ENCODE assay signal across 8 mouse cellular contexts in the genomic region with DNA sequence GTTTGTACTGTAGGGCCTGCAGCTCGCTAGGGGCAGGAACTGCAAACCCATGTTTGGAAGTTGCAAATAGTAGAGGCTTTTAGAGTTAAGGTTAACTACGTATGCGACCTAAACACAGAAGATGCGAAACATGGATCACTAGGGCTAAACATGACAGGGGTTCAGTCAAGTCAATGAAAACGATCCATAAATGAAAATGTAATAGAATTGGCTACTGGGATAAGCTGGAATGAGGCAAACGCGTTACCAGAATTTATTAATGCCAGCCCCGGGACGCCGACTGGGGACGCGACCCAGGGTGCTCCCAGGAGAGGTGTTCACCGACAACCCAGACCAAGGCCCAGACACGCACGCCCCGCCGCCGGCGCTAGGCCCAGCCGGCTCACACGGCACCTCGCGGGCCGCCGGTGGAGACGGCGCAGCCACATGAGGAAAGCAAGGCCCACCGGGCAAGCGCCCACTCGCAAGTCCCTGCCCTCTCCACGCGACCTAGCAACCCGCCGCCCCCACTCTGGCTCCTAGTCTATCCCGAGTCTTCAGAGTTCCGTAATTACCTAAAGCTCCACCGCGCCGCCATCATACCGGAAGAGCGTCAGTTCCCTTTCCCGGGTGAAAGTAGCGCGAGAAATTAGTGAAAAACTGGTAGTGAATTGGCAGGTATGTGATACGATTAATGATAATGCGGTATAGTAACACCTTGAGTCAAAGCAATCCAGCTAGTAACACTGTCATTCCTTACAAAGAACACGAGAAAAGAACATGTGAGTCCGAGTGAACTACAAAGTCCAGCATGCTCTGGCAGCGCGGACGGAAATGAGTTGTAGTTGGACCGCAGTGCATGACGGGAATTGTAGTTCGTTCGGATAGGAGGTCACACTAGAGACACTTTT. TPM values are rescaled to one million over a fixed set of nuclear protein-coding genes. Genes with fewer than 3 reads are reported as not detected.
DNase-seq lines count a peak whose midpoint lies in the region; ATAC-seq and TF ChIP-seq lines count a peak whose summit lies in the region.

A gene (minus strand): TSS at position 780 of the 890 bp plus-strand sequence.

- no peak for TF ChIP-seq CTCF in MEL (IDR thresholded peaks at IDR 0.05 in 2 of 3, conservative IDR thresholded peaks at IDR 0.05 in 1 of 3; ENCODE audit: control insufficient read depth in 1 of 3, insufficient read depth in 1 of 3, low read depth in 2 of 3, low read length in 3 of 3, poor library complexity in 1 of 3, severe bottlenecking in 1 of 3)
- no peak for TF ChIP-seq CTCF in cerebellum, adult 2 months (IDR thresholded peaks at IDR 0.05; ENCODE audit: borderline replicate concordance, insufficient read depth, low read depth, low read length)
- TF ChIP-seq CTCF in forebrain, postnatal 0 days (IDR thresholded peaks at IDR 0.05; ENCODE audit: low read depth), result 0 out of 2 replicates have a peak, but pooled peaks have one; percentile 4

- peaks cover 0 to 31% of the 10 kb centered on the region in 2 experiments; a peak in 3 of 4 replicates for H3K36me3 ChIP-seq in MEL (ENCODE audit: control insufficient read depth in 1 of 2, insufficient read depth in 2 of 2, low read length in 2 of 2)
- no peaks in the 10 kb centered on the region for H3K36me3 ChIP-seq in forebrain, postnatal 0 days (ENCODE audit: insufficient read depth)
- H3K36me3 ChIP-seq in lung, embryonic 15.5 days, result no peaks in the 10 kb centered on the region; the same call in 1 of the 2 replicates

- H3K79me2 ChIP-seq in MEL (ENCODE audit: control insufficient read depth, insufficient read depth, low read length, poor library complexity), result peaks cover 33% of the 10 kb centered on the region

- H3K4me1 ChIP-seq in MEL (ENCODE audit: control insufficient read depth in 1 of 2, insufficient read depth in 2 of 2, low read length in 2 of 2), result peaks cover 10 to 12% of the 10 kb centered on the region in 2 experiments; a peak in 3 of 4 replicates
- H3K4me1 ChIP-seq in cerebellum, adult 2 months (ENCODE audit: control insufficient read depth, insufficient read depth, low read length), result peaks cover 2% of the 10 kb centered on the region; the same call in 1 of the 2 replicates
- H3K4me1 ChIP-seq in forebrain, postnatal 0 days (ENCODE audit: insufficient read depth), result 0 out of 2 replicates have a peak, but pooled peaks cover 5% of the 10 kb centered on the region
- peaks cover 12% of the 10 kb centered on the region for H3K4me1 ChIP-seq in lung, embryonic 15.5 days

- WGBS in cerebellum, adult 2 months, result under 1% methylated on average over 55 of the region's 55 CpGs
- WGBS in forebrain, postnatal 0 days, result 2% methylated on average over 55 of the region's 55 CpGs
- under 1% methylated on average over 54 of the region's 55 CpGs for WGBS in lung, embryonic 15.5 days

- DNase-seq in MEL (ENCODE audit: low read depth, low spot score), result peak; percentile 95
- DNase-seq in cerebellum, adult 2 months, result peak; percentile 87 to 90
- DNase-seq in forebrain, postnatal 0 days, result peak; percentile 96
- peak; percentile 92 for DNase-seq in heart, postnatal 4 days
- DNase-seq in layer of hippocampus, adult 8-10 months (ENCODE audit: low spot score in 2 of 2), result peak; percentile 86 to 91
- DNase-seq in ovary, adult 18-20 months (ENCODE audit: low spot score), result peak; percentile 70
- DNase-seq in thymus, postnatal 0 days (ENCODE audit: low spot score), result peak; percentile 94

- ATAC-seq in forebrain, postnatal 0 days, result peak; percentile 95
- peak; percentile 92 for ATAC-seq in lung, embryonic 15.5 days (ENCODE audit: borderline replicate concordance, extremely low read depth, low FRiP score, low TSS enrichment)

- TF ChIP-seq POLR2A in MEL (IDR thresholded peaks at IDR 0.05; ENCODE audit: control insufficient read depth in 1 of 2, insufficient read depth in 1 of 2, low read depth in 1 of 2, low read length in 2 of 2, poor library complexity in 1 of 2), result peak; percentile 57 to 75; a peak in 3 of 4 replicates
- TF ChIP-seq POLR2A in cerebellum, adult 2 months (IDR thresholded peaks at IDR 0.05; ENCODE audit: borderline replicate concordance, insufficient read depth, low read length), result 0 out of 2 replicates have a peak, but pooled peaks have one; percentile 9

- no peak for TF ChIP-seq RAD21 in MEL (IDR thresholded peaks at IDR 0.05; ENCODE audit: low read depth, low read length)

- no peaks in the 10 kb centered on the region for H3K27me3 ChIP-seq in MEL (ENCODE audit: control insufficient read depth in 1 of 2, insufficient read depth in 2 of 2, low read length in 2 of 2)
- H3K27me3 ChIP-seq in cerebellum, adult 2 months (ENCODE audit: control insufficient read depth, insufficient read depth, low read length), result no peaks in the 10 kb centered on the region
- no peaks in the 10 kb centered on the region for H3K27me3 ChIP-seq in forebrain, postnatal 0 days (ENCODE audit: insufficient read depth, low read length)
- H3K27me3 ChIP-seq in lung, embryonic 15.5 days, result no peaks in the 10 kb centered on the region

- no peaks in the 10 kb centered on the region for H3K9me3 ChIP-seq in MEL (replicated peaks; ENCODE audit: insufficient read depth, low read length)
- no peaks in the 10 kb centered on the region for H3K9me3 ChIP-seq in forebrain, postnatal 0 days (ENCODE audit: low read length)
- H3K9me3 ChIP-seq in lung, embryonic 15.5 days, result no peaks in the 10 kb centered on the region

- peak within 1 kb of the TSS; percentile 74 for H3K4me2 ChIP-seq in forebrain, postnatal 0 days (ENCODE audit: low read depth)
- peak within 1 kb of the TSS; percentile 81 for H3K4me2 ChIP-seq in lung, embryonic 15.5 days

- H3K4me3 ChIP-seq in MEL (ENCODE audit: control insufficient read depth in 1 of 2, insufficient read depth in 1 of 2, low read depth in 2 of 2, low read length in 2 of 2), result peak within 1 kb of the TSS; percentile 60 to 86
- H3K4me3 ChIP-seq in cerebellum, adult 2 months (replicated peaks; ENCODE audit: insufficient read depth, low read depth, low read length), result peak within 1 kb of the TSS; percentile 58
- peak within 1 kb of the TSS; percentile 82 for H3K4me3 ChIP-seq in forebrain, postnatal 0 days (ENCODE audit: low read depth, low read length)
- H3K4me3 ChIP-seq in lung, embryonic 15.5 days, result peak within 1 kb of the TSS; percentile 74

- peak within 1 kb of the TSS; percentile 94 for H3K9ac ChIP-seq in MEL (ENCODE audit: control insufficient read depth, low read depth, low read length, poor library complexity, severe bottlenecking)
- peak within 1 kb of the TSS; percentile 91 for H3K9ac ChIP-seq in forebrain, postnatal 0 days
- H3K9ac ChIP-seq in lung, embryonic 15.5 days, result peak within 1 kb of the TSS; percentile 90

- peak within 1 kb of the TSS; percentile 84 for H3K27ac ChIP-seq in MEL (ENCODE audit: control insufficient read depth, low read depth, low read length)
- peak within 1 kb of the TSS; percentile 70 for H3K27ac ChIP-seq in cerebellum, adult 2 months (ENCODE audit: insufficient read depth, low read length)
- peak within 1 kb of the TSS; percentile 78 for H3K27ac ChIP-seq in forebrain, postnatal 0 days (ENCODE audit: low read depth, low read length)
- H3K27ac ChIP-seq in lung, embryonic 15.5 days, result peak within 1 kb of the TSS; percentile 34; the same call in 1 of the 2 replicates

- TF ChIP-seq EP300 in MEL (IDR thresholded peaks at IDR 0.05; ENCODE audit: low read depth in 1 of 2, low read length in 2 of 2), result no peak

TF ChIP-seq in MEL, 35 proteins besides CTCF, POLR2A, EP300 and RAD21 (continues in another document):
- TF ChIP-seq TCF12 (IDR thresholded peaks at IDR 0.05; ENCODE audit: low read depth, low read length) (0 out of 2 replicates have a peak, but pooled peaks have one; percentile 16), MXI1 (IDR thresholded peaks at IDR 0.05; ENCODE audit: low read depth, low read length) (peak; percentile 72; the same call in 1 of the 2 replicates), SMC3 (IDR thresholded peaks at IDR 0.05; ENCODE audit: low read depth, low read length) (no peak), MYC (IDR thresholded peaks at IDR 0.05; ENCODE audit: low read depth, low read length) (peak; percentile 88; the same call in 1 of the 2 replicates), ZKSCAN1 (IDR thresholded peaks at IDR 0.05; ENCODE audit: low read depth, low read length) (no peak), MYB (IDR thresholded peaks at IDR 0.05; ENCODE audit: low read depth, low read length) (no peak), NRF1 (IDR thresholded peaks at IDR 0.05; ENCODE audit: insufficient read depth, low read depth, low read length, poor library complexity, severe bottlenecking) (peak; percentile 22; the same call in 1 of the 2 replicates), UBTF (IDR thresholded peaks at IDR 0.05; ENCODE audit: borderline replicate concordance, insufficient read depth, low read depth, low read length) (no peak), TAL1 (IDR thresholded peaks at IDR 0.05; ENCODE audit: low read length) (no peak), NELFE (IDR thresholded peaks at IDR 0.05; ENCODE audit: low read depth, low read length) (peak; percentile 68), GATA1 (IDR thresholded peaks at IDR 0.05; ENCODE audit: low read depth, low read length) (no peak), GABPA (IDR thresholded peaks at IDR 0.05; ENCODE audit: low read depth, low read length) (no peak; the same call in 1 of the 2 replicates), ZC3H11A (IDR thresholded peaks at IDR 0.05; ENCODE audit: low read depth, low read length) (no peak), MAZ (IDR thresholded peaks at IDR 0.05; ENCODE audit: low read depth, low read length) (no peak), E2F4 (IDR thresholded peaks at IDR 0.05; ENCODE audit: borderline replicate concordance, low read depth, low read length) (peak; percentile 88), MAFK (IDR thresholded peaks at IDR 0.05; ENCODE audit: borderline replicate concordance, low read depth, low read length) (no peak), ZMIZ1 (IDR thresholded peaks at IDR 0.05; ENCODE audit: low read depth, low read length) (0 out of 2 replicates have a peak, but pooled peaks have one; percentile 39), CHD2 (IDR thresholded peaks at IDR 0.05; ENCODE audit: low read length) (peak; percentile 93), BHLHE40 (IDR thresholded peaks at IDR 0.05; ENCODE audit: borderline replicate concordance, low read depth, low read length) (no peak)

RNA-seq across cellular contexts. Expression of the gene that starts here (rescaled TPM):
- total RNA-seq in MEL (2012; rRNA removed), result 53.4 and 54.0 TPM in 2 replicates
- 10 to 100 TPM in 1 of 2 experiments, not detected in 1; 72.7 TPM for polyA plus RNA-seq in MEL (2012; ENCODE audit: insufficient read depth in 1 of 2, insufficient read length in 2 of 2, low read depth in 1 of 2, low replicate concordance in 2 of 2, missing spikeins in 1 of 2)
- 29.8 and 30.3 TPM in 2 replicates for polyA plus RNA-seq in cerebellum, adult 2 months (2012; rRNA removed)
- 20.1 and 24.6 TPM in 2 replicates for total RNA-seq in forebrain, postnatal 0 days (2014; rRNA removed)
- polyA plus RNA-seq in forebrain, postnatal 0 days (2015; fragmentation: Nextera tagmentation; extraction: Ambion mirVana), result 6.1 and 10.4 TPM in 2 replicates
- 10 to 100 TPM; 22.6 to 23.9 TPM for total RNA-seq in heart, postnatal 4 days (2021)
- total RNA-seq in layer of hippocampus, adult 8-10 months (2022), result 10 to 100 TPM; 27.1 to 41.8 (median 32.2) TPM
- polyA plus RNA-seq in lung, embryonic 15.5 days (2015; fragmentation: Nextera tagmentation; extraction: Ambion mirVana), result 29.0 and 31.4 TPM in 2 replicates
- polyA plus RNA-seq in thymus, postnatal 0 days (2015; fragmentation: Nextera tagmentation; extraction: Ambion mirVana), result 25.8 and 27.9 TPM in 2 replicates

Comparison
In these comparisons a context has a peak if more than half of its experiments do, and no peak if none do; other contexts are left out.
1. Peak in every context shown above with its lines: DNase-seq, ATAC-seq, H3K4me3 ChIP-seq and H3K27ac ChIP-seq.
2. H3K27ac ChIP-seq: peak in every context shown above with its lines; median percentile 84 in MEL; 78 in forebrain, postnatal 0 days; 70 in cerebellum, adult 2 months; 34 in lung, embryonic 15.5 days.